Mouse (Mus musculus) liver, embryonic 11.5 days (tissue): ENCODE data around the gene Mrln. TPM values are rescaled to one million over a fixed set of nuclear protein-coding genes. Genes with fewer than 3 reads are reported as not detected.

Source experiments
- ATAC-seq: fragments of 200-750 bp; cut with Nextera tagmentation; replicated peaks from 2 replicates; pipeline ENCODE4 v1.8.0; 2017; ENCODE audit warnings: moderate number of reproducible peaks, mild to moderate bottlenecking, moderate TSS enrichment, moderate library complexity; ENCODE audit not compliant: low FRiP score
- DNase-seq: peaks from one replicate; pipeline ENCODE4 v3.0.0-alpha.2; 2017; ENCODE audit warnings: low spot score
- H3K27ac ChIP-seq: fragments of 300-500 bp; sonication (generic); 2 replicates; pipeline ENCODE4 v1.5.1; 2014; ENCODE audit warnings: mild to moderate bottlenecking, low read depth, low read length, control low read depth
- H3K27me3 ChIP-seq: fragments of 300-500 bp; sonication (generic); replicated peaks from 2 replicates; pipeline ENCODE4 v1.6.1; 2014; ENCODE audit warnings: low read length, mixed read lengths; ENCODE audit not compliant: control insufficient read depth, insufficient read depth
- H3K36me3 ChIP-seq: fragments of 300-500 bp; sonication (generic); 2 replicates; pipeline ENCODE4 v1.6.1; 2014; ENCODE audit warnings: mild to moderate bottlenecking, low read length, moderate library complexity, mixed read lengths; ENCODE audit not compliant: control insufficient read depth, insufficient read depth
- H3K4me1 ChIP-seq: fragments of 300-500 bp; sonication (generic); replicated peaks from 2 replicates; pipeline ENCODE4 v1.6.1; 2014; ENCODE audit warnings: low read length, mixed read lengths; ENCODE audit not compliant: control insufficient read depth, insufficient read depth
- H3K4me2 ChIP-seq: fragments of 300-500 bp; sonication (generic); 2 replicates; pipeline ENCODE4 v1.6.1; 2014; ENCODE audit warnings: mild to moderate bottlenecking, control low read depth, moderate library complexity
- H3K4me3 ChIP-seq: fragments of 300-500 bp; sonication (generic); 2 replicates; pipeline ENCODE4 v1.5.1; 2014; ENCODE audit warnings: low read depth, low read length, control low read depth
- H3K9ac ChIP-seq: fragments of 300-500 bp; sonication (generic); 2 replicates; pipeline ENCODE4 v1.6.1; 2014; ENCODE audit warnings: low read depth, low read length, control low read depth
- H3K9me3 ChIP-seq: fragments of 300-500 bp; sonication (generic); 2 replicates; pipeline ENCODE4 v1.6.1; 2016; ENCODE audit warnings: low read length, inconsistent platforms, mixed read lengths; ENCODE audit not compliant: control insufficient read depth
- WGBS: fragments of 180-500 bp; shearing (Covaris S2); extraction: QIAGEN DNeasy Blood & Tissue Kit; methylation state at CpG from one replicate; pipeline ENCODE4 v1.1.7; 2014; 5-methylcytosine and 5-hydroxymethylcytosine counted together
- polyA plus RNA-seq: library from polyadenylated mRNA; unstranded; fragments of >200 nt; fragmentation: Nextera tagmentation; extraction: Ambion mirVana; gene quantifications from 2 replicates; pipeline ENCODE4 v1.2.1, GENCODE M21; 2014

The Mrln gene
- 0.67 and 0.96 TPM in 2 replicates for polyA plus RNA-seq

DNA sequence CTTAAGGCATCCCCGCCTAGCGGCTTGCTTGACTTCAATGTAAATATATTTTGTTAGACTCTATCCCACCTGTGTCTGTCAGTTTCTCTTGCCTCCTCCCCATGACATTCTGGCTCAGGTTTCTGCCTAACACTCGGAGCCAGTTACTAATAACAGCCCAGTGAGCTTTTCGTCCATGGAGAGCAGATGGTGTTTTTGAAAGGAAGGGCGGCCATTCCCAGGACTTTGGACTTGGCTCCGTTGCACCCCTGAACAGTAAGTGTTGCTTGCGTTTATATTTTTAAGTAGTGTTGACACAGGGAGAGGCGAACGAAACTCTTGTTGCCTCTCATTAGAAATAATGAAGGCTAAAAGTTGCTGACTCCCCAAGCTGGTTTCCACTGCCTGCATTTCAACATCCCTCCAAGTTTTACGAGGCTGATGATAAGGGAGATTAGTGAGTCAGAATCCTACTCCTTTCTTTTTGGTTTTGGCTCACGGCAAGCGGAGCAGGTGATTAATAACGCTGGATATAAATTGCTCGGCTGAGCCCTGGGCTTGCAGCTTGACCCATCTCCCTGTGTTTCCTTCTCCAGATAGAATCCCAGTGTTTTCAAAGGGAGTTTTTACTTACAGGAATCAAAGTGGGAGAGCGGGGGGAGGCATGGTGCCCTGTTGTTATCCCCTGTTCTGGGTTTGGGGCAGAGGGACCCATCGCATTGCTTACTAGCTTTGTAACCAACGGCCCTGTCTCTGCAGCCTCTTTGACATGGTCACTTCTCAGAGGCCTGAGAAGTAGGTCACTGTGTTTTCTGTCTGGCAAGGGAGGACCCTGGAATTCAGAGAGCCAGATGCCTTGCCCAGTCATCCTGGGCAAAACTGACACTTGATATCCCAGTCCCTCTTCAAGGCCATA is at the start of gene Mrln:
TSS of gene Mrln (plus strand) at position 160 of the 895 bp plus-strand sequence.
- no peak within 1 kb of the TSS for H3K27ac ChIP-seq

GRCm38 (mm10) chr10:70156431-70157165 is 47.9 kb upstream of the Mrln start:
- Histone ChIP-seq H3K4me1 (peaks cover 2% of the 10 kb centered on the region; the same call in 1 of the 2 replicates), H3K27me3 (no peaks in the 10 kb centered on the region), H3K27ac (no peak overlapping the region), H3K4me2 (no peak overlapping the region), H3K9me3 (peaks cover 4% of the 10 kb centered on the region; the same call in 1 of the 2 replicates), H3K9ac (no peak overlapping the region), H3K36me3 (peaks cover 45% of the 10 kb centered on the region), H3K4me3 (no peak overlapping the region)
- WGBS = 79% methylated on average over 3 of the region's 3 CpGs
- no peak for ATAC-seq
- DNase-seq = no peak

More for the DNA sequence above, at the start of gene Mrln:
- ATAC-seq (no peak), DNase-seq (no peak)
- Histone ChIP-seq H3K9me3 (no peaks in the 10 kb centered on the region), H3K4me3 (no peak within 1 kb of the TSS), H3K27me3 (no peaks in the 10 kb centered on the region), H3K4me1 (no peaks in the 10 kb centered on the region), H3K36me3 (no peaks in the 10 kb centered on the region), H3K9ac (no peak within 1 kb of the TSS), H3K4me2 (no peak within 1 kb of the TSS)
- 62% methylated on average over 17 of the region's 17 CpGs for WGBS

DNA sequence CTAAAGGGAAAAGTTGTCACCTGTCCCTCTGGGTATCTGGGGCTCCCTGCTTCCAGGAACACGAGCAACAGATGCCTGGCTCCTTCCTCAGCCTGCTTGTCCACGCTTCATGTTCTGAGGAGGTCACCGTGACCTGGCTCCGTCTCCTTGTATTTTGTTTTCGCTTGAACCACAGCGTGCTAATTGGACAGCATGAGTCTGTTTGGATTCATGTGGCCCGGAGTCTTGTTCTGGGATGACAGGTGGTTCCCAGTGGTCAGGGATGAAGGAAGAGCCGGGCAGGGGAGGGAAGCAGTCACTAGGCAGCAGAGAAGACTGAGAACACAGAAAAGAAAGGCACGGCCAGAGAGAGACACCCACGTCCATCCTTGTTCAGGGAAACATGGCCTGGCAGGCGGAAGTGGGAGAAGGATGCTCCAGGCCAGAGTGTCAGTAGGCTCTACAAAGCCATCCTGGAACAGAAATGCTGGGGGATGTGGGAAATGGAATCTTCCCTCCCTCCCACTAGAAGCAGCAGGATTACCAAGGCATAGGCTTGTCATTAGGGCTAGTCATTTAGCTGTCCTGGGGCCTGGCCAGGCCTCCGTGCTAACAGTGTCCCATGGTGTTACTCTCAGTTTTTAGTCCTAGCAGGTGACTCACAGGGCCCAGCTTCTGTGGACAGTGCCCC is 44.7 kb upstream of the Mrln start:
- H3K27me3 ChIP-seq = no peaks in the 10 kb centered on the region
- no peaks in the 10 kb centered on the region for H3K4me1 ChIP-seq
- H3K4me2 ChIP-seq = no peak overlapping the region
- peaks cover 31% of the 10 kb centered on the region for H3K36me3 ChIP-seq
- DNase-seq (no peak), ATAC-seq (no peak)
- no peak overlapping the region for H3K27ac ChIP-seq
- 91% methylated on average over 12 of the region's 12 CpGs for WGBS
- no peak overlapping the region for H3K4me3 ChIP-seq
- H3K9me3 ChIP-seq = peaks cover 4% of the 10 kb centered on the region; the same call in 1 of the 2 replicates
- no peak overlapping the region for H3K9ac ChIP-seq

DNA sequence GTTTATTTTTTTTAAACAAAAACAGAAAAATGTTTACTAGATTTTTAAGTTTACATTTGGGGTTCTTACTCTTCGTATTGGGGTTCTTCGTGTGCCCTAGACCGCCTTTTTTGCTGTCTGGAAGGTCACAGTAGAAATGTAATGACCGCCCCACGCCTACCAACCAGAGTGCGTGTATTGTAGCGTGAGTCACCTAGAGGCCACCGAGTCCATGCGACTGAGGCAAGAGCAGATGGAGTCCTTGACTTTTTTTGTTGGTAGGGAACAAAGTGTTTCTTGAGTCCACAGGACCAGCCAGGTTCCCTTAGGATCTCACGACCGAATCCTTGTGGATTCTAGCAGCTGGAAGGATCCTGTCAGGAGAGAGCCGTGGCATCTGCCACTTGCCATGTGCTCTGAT is 43.7 kb upstream of the Mrln start:
- no peaks in the 10 kb centered on the region for H3K27me3 ChIP-seq
- DNase-seq (no peak), ATAC-seq (no peak)
- H3K9me3 ChIP-seq = peaks cover 4% of the 10 kb centered on the region; the same call in 1 of the 2 replicates
- H3K36me3 ChIP-seq = peaks cover 22% of the 10 kb centered on the region
- H3K4me2 ChIP-seq = no peak overlapping the region
- no peaks in the 10 kb centered on the region for H3K4me1 ChIP-seq
- H3K9ac ChIP-seq = no peak overlapping the region
- WGBS = 94% methylated on average over 12 of the region's 12 CpGs
- no peak overlapping the region for H3K27ac ChIP-seq
- no peak overlapping the region for H3K4me3 ChIP-seq

GRCm38 (mm10) chr10:70161504-70161903 is 43.0 kb upstream of the Mrln start:
- Histone ChIP-seq H3K4me1 (no peaks in the 10 kb centered on the region), H3K4me3 (no peak overlapping the region), H3K27me3 (no peaks in the 10 kb centered on the region), H3K27ac (no peak overlapping the region), H3K36me3 (peaks cover 17% of the 10 kb centered on the region), H3K9me3 (peaks cover 4% of the 10 kb centered on the region; the same call in 1 of the 2 replicates), H3K9ac (no peak overlapping the region), H3K4me2 (no peak overlapping the region)
- ATAC-seq = no peak
- WGBS = 95% methylated on average over 14 of the region's 14 CpGs
- DNase-seq = no peak

DNA sequence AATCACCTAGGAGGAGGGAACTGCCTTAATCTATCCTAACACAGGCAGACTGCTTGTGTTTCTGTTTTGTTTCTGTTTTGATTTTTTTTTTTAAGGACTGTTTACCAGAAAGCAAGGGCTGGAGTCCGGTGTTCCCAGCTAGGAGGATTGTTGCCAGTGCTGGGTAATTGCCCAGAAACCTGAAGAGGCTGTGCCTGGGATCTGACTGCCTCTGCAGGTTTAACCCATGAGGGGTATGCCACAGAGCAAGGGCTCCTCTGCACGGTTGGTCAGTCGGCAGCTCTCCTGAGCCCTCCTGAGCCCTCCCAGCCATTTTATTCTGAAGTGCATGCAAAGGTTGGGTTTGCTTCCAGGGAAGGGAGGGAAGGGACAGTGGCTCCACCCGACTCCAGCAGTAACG is 40.8 kb upstream of the Mrln start:
- peaks cover 9% of the 10 kb centered on the region for H3K4me1 ChIP-seq
- no peak overlapping the region for H3K4me3 ChIP-seq
- peaks cover 13% of the 10 kb centered on the region for H3K36me3 ChIP-seq
- no peak overlapping the region for H3K4me2 ChIP-seq
- no peak overlapping the region for H3K27ac ChIP-seq
- H3K9me3 ChIP-seq = no peaks in the 10 kb centered on the region
- WGBS = 67% methylated on average over 5 of the region's 5 CpGs
- DNase-seq (no peak), ATAC-seq (no peak)
- no peak overlapping the region for H3K9ac ChIP-seq
- H3K27me3 ChIP-seq = no peaks in the 10 kb centered on the region

GRCm38 (mm10) chr10:70165877-70166276 is 38.6 kb upstream of the Mrln start:
- DNase-seq = no peak
- Histone ChIP-seq H3K4me1 (peaks cover 11% of the 10 kb centered on the region), H3K27me3 (no peaks in the 10 kb centered on the region), H3K27ac (no peak overlapping the region), H3K9me3 (no peaks in the 10 kb centered on the region), H3K4me3 (no peak overlapping the region), H3K36me3 (peaks cover 16% of the 10 kb centered on the region), H3K4me2 (no peak overlapping the region), H3K9ac (no peak overlapping the region)
- 79% methylated on average over 6 of the region's 6 CpGs for WGBS
- ATAC-seq = no peak

- Histone ChIP-seq H3K4me3 (no peak overlapping the region), H3K9ac (no peak overlapping the region), H3K27me3 (no peaks in the 10 kb centered on the region), H3K9me3 (no peaks in the 10 kb centered on the region), H3K4me2 (no peak overlapping the region), H3K4me1 (peaks cover 11% of the 10 kb centered on the region), H3K36me3 (peaks cover 20% of the 10 kb centered on the region), H3K27ac (no peak overlapping the region)
- 92% methylated on average over 5 of the region's 5 CpGs for WGBS
- ATAC-seq (no peak), DNase-seq (no peak)
Measured at GRCm38 (mm10) chr10:70166427-70166826, 38.0 kb upstream of the Mrln start.
